ENCODE assay signal across 8 mouse cellular contexts in genomic region chr11:67112851-67113202, GRCm38 (mm10). TPM values are rescaled to one million over a fixed set of nuclear protein-coding genes. Genes with fewer than 3 reads are reported as not detected.
DNase-seq lines count a peak whose midpoint lies in the region; ATAC-seq and TF ChIP-seq lines count a peak whose summit lies in the region.

No protein-coding gene starts in this region.

- 40% methylated on average over 11 of the region's 11 CpGs for WGBS in thymus, adult 2 months
- 45% methylated on average over 11 of the region's 11 CpGs for WGBS in forebrain, postnatal 0 days

- H3K4me3 ChIP-seq in thymus, adult 2 months (ENCODE audit: control insufficient read depth, insufficient read depth, low read length), result no peak overlapping the region
- no peak overlapping the region for H3K4me3 ChIP-seq in forebrain, postnatal 0 days (ENCODE audit: low read depth, low read length)

- no peaks in the 10 kb centered on the region for H3K9me3 ChIP-seq in forebrain, postnatal 0 days (ENCODE audit: low read length)

- H3K4me1 ChIP-seq in thymus, adult 2 months (replicated peaks; ENCODE audit: control insufficient read depth, insufficient read depth, low read length), result no peaks in the 10 kb centered on the region
- no peaks in the 10 kb centered on the region for H3K4me1 ChIP-seq in forebrain, postnatal 0 days (ENCODE audit: insufficient read depth)

- H3K36me3 ChIP-seq in thymus, adult 2 months (ENCODE audit: control insufficient read depth, insufficient read depth, low read length), result no peaks in the 10 kb centered on the region
- H3K36me3 ChIP-seq in forebrain, postnatal 0 days (ENCODE audit: insufficient read depth), result no peaks in the 10 kb centered on the region

- H3K4me2 ChIP-seq in forebrain, postnatal 0 days (ENCODE audit: low read depth), result no peak overlapping the region

- no peaks in the 10 kb centered on the region for H3K27me3 ChIP-seq in thymus, adult 2 months (ENCODE audit: control insufficient read depth, insufficient read depth, low read length)
- no peaks in the 10 kb centered on the region for H3K27me3 ChIP-seq in forebrain, postnatal 0 days (ENCODE audit: insufficient read depth, low read length)

- no peak for TF ChIP-seq POLR2A in thymus, adult 2 months (IDR thresholded peaks at IDR 0.05; ENCODE audit: control insufficient read depth, extremely low read depth, insufficient read depth, low read length, poor library complexity)

- peak; percentile 43; the same call in 1 of the 2 replicates for ATAC-seq in forebrain, postnatal 0 days

- peak; percentile 57 for DNase-seq in thymus, adult 2 months
- no peak for DNase-seq in thymus, adult 18-20 months
- DNase-seq in c-Kit-positive CD71-negative TER-119-negative erythroid progenitor cells, embryonic 14.5 days (ENCODE audit: low read depth), result peak; percentile 51
- DNase-seq in forebrain, postnatal 0 days, result peak; percentile 92
- DNase-seq in kidney, postnatal 25 days, result peak; percentile 49 to 77
- peak; percentile 20 to 39 for DNase-seq in lung, adult 18-20 months
- DNase-seq in retina, adult 2 months (ENCODE audit: low read depth, low spot score), result peak; percentile 47
- peak; percentile 46 to 48 for DNase-seq in urinary bladder, postnatal 36 days (ENCODE audit: low spot score in 2 of 2)

- no peak overlapping the region for H3K9ac ChIP-seq in forebrain, postnatal 0 days

- no peak for TF ChIP-seq CTCF in thymus, adult 2 months (IDR thresholded peaks at IDR 0.05; ENCODE audit: borderline replicate concordance, control insufficient read depth, extremely low read depth, insufficient read depth, low read length, poor library complexity)
- TF ChIP-seq CTCF in forebrain, postnatal 0 days (IDR thresholded peaks at IDR 0.05; ENCODE audit: low read depth), result peak; percentile 93

- no peak overlapping the region for H3K27ac ChIP-seq in thymus, adult 2 months (ENCODE audit: control insufficient read depth, insufficient read depth, low read length)
- no peak overlapping the region for H3K27ac ChIP-seq in forebrain, postnatal 0 days (ENCODE audit: low read depth, low read length)

RNA-seq across cellular contexts. Expression of gene Myh3, which starts 34.7 kb away (rescaled TPM):
- 0.14 and 0.18 TPM in 2 replicates for polyA plus RNA-seq in thymus, adult 2 months (2012; rRNA removed)
- 0.24 and 0.54 TPM in 2 replicates for total RNA-seq in forebrain, postnatal 0 days (2014; rRNA removed)
- 0.15 and 0.24 TPM in 2 replicates for polyA plus RNA-seq in forebrain, postnatal 0 days (2015; fragmentation: Nextera tagmentation; extraction: Ambion mirVana)

RNA-seq across cellular contexts. Expression of gene Myh2, which starts 58.0 kb away (rescaled TPM):
- polyA plus RNA-seq in thymus, adult 2 months (2012; rRNA removed), result 0.03 TPM in 1 of 2 replicates, not detected in the other
- 0.31 and 0.33 TPM in 2 replicates for total RNA-seq in forebrain, postnatal 0 days (2014; rRNA removed)
- polyA plus RNA-seq in forebrain, postnatal 0 days (2015; fragmentation: Nextera tagmentation; extraction: Ambion mirVana), result 0.14 and 0.18 TPM in 2 replicates

Comparison
In these comparisons a context has a peak if more than half of its experiments do, and no peak if none do; other contexts are left out.
1. DNase-seq: peak in thymus, adult 2 months (single experiment), c-Kit-positive CD71-negative TER-119-negative erythroid progenitor cells, embryonic 14.5 days (single experiment), forebrain, postnatal 0 days (single experiment), kidney, postnatal 25 days (2 of 2), lung, adult 18-20 months (2 of 2), retina, adult 2 months (single experiment) and urinary bladder, postnatal 36 days (2 of 2); none in thymus, adult 18-20 months (0 of 2).